In genomic region chr16:46655041-46655440, GRCm38 (mm10) we compare ENCODE assay signal across 25 mouse cellular contexts.
"Had no signal": no experiment of that assay in that cellular context is flagged by ENCODE, and none has a peak within 500 bp of the region (broad histone marks: within the 10 kb centered on the region; RNA-seq: fewer than 3 reads in every experiment).

No protein-coding gene starts in this region.

- H3K9me3 ChIP-seq: embryonic facial prominence, embryonic 10.5 days; embryonic facial prominence, embryonic 12.5 days; embryonic facial prominence, embryonic 13.5 days; embryonic facial prominence, embryonic 15.5 days; forebrain, embryonic 10.5 days; forebrain, embryonic 12.5 days; forebrain, embryonic 13.5 days; forebrain, embryonic 15.5 days had no signal

- H3K4me2 ChIP-seq: embryonic facial prominence, embryonic 12.5 days; embryonic facial prominence, embryonic 13.5 days; embryonic facial prominence, embryonic 15.5 days; forebrain, embryonic 12.5 days; forebrain, embryonic 13.5 days; forebrain, embryonic 15.5 days had no signal

- H3K4me3 ChIP-seq: embryonic facial prominence, embryonic 10.5 days; embryonic facial prominence, embryonic 12.5 days; embryonic facial prominence, embryonic 13.5 days; embryonic facial prominence, embryonic 15.5 days; erythroblast, embryonic 14.5 days; forebrain, embryonic 10.5 days; forebrain, embryonic 12.5 days; forebrain, embryonic 13.5 days; forebrain, embryonic 15.5 days; gastrocnemius, adult 2 months; heart, adult 2 months had no signal

- H3K36me3 ChIP-seq: embryonic facial prominence, embryonic 10.5 days; embryonic facial prominence, embryonic 12.5 days; embryonic facial prominence, embryonic 13.5 days; embryonic facial prominence, embryonic 15.5 days; forebrain, embryonic 10.5 days; forebrain, embryonic 12.5 days; forebrain, embryonic 15.5 days had no signal

- H3K27me3 ChIP-seq: embryonic facial prominence, embryonic 12.5 days; embryonic facial prominence, embryonic 13.5 days; embryonic facial prominence, embryonic 15.5 days; forebrain, embryonic 12.5 days; forebrain, embryonic 13.5 days; forebrain, embryonic 15.5 days had no signal

- H3K27ac ChIP-seq: embryonic facial prominence, embryonic 10.5 days; embryonic facial prominence, embryonic 12.5 days; embryonic facial prominence, embryonic 13.5 days; embryonic facial prominence, embryonic 15.5 days; forebrain, embryonic 10.5 days; forebrain, embryonic 12.5 days; forebrain, embryonic 13.5 days; forebrain, embryonic 15.5 days; gastrocnemius, adult 2 months; heart, adult 2 months had no signal

- H3K4me1 ChIP-seq: embryonic facial prominence, embryonic 10.5 days; embryonic facial prominence, embryonic 12.5 days; embryonic facial prominence, embryonic 13.5 days; embryonic facial prominence, embryonic 15.5 days; forebrain, embryonic 10.5 days; forebrain, embryonic 12.5 days; forebrain, embryonic 13.5 days; forebrain, embryonic 15.5 days had no signal

- H3K9ac ChIP-seq: embryonic facial prominence, embryonic 12.5 days; embryonic facial prominence, embryonic 13.5 days; embryonic facial prominence, embryonic 15.5 days; forebrain, embryonic 12.5 days; forebrain, embryonic 13.5 days; forebrain, embryonic 15.5 days; forebrain, postnatal 0 days had no signal

- DNase-seq: cerebellum, adult 9-10 months; cerebellum, adult 9-11 months; cerebellum, postnatal 10 days; cerebellum, postnatal 14 days; cerebellum, postnatal 25 days; cerebellum, postnatal 36 days; embryo, embryonic 11 days; forebrain, postnatal 0 days; gastrocnemius, adult 2 months; gastrocnemius, postnatal 10 days; gastrocnemius, postnatal 14 days; gastrocnemius, postnatal 25 days; gastrocnemius, postnatal 36 days; heart, adult 11 months; heart, adult 18-20 months; heart, adult 2 months had no signal
